ENCODE assay signal across 8 mouse cellular contexts in the genomic region with DNA sequence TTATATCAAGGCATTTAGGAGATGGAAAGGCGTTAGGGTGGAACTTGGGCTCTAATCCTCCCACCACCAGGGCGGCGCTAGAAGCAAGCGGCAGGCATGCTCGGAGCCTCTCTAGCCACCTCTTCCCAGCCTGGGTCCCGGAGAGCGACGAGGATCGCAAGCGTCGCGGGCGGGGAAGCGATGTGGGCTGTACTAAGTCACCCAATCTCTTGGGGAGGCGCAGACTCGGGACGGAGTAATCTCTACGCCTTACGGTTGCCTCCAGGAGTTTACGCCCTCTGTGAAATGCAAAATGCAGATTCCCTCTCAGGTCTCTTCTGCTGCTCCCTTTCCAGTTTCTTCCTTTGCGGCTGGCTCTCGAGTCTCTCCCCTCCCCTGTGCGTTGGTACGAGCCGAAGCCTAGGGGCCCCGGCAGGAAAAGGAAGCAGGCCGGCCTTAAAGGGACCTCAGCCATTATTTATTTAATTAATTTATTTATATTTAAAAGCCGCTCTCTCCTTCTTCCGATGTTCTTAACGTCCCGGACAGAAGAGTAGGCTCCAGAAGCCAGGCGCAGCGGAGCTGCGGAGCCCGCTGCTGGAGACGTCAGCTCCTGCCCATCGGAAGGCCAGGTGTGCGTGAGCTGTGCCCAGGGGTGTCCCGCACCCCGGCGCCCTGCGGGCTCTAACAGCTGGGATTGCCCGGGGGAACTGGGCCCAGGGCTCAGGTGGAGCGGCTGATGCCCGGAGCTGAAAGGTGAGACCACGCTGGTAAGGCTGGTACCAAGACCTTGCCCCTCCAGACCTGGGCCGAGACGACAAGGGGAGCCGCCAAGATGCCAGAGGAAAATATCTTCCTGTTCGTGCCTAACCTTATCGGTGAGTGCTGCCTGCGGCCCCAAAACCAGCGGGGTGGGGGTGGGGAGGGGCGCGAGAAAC. TPM values are rescaled to one million over a fixed set of nuclear protein-coding genes. Genes with fewer than 3 reads are reported as not detected.
DNase-seq lines count a peak whose midpoint lies in the region; ATAC-seq and TF ChIP-seq lines count a peak whose summit lies in the region.

A gene (minus strand): TSS at position 149 of the 917 bp plus-strand sequence.

- H3K4me3 ChIP-seq in forebrain, embryonic 15.5 days = peak within 1 kb of the TSS; percentile 85
- H3K4me3 ChIP-seq in layer of hippocampus, adult 2 months = peak within 1 kb of the TSS; percentile 100
- peak within 1 kb of the TSS; percentile 94 for H3K4me3 ChIP-seq in lung, embryonic 14.5 days (ENCODE audit: low read depth, low read length)
- H3K4me3 ChIP-seq in olfactory bulb, adult 2 months (ENCODE audit: insufficient read depth, low read depth, low read length) = peak within 1 kb of the TSS; percentile 89
- peak within 1 kb of the TSS; percentile 99 for H3K4me3 ChIP-seq in thymus, adult 2 months (ENCODE audit: control insufficient read depth, insufficient read depth, low read length)

- peak; percentile 98 for TF ChIP-seq CTCF in layer of hippocampus, adult 2 months (conservative IDR thresholded peaks at IDR 0.05)
- peak; percentile 98 for TF ChIP-seq CTCF in lung, embryonic 14.5 days (IDR thresholded peaks at IDR 0.05; ENCODE audit: low read depth)
- peak; percentile 84 for TF ChIP-seq CTCF in olfactory bulb, adult 2 months (IDR thresholded peaks at IDR 0.05; ENCODE audit: insufficient read depth, low read depth, low read length)
- peak; percentile 98 for TF ChIP-seq CTCF in thymus, adult 2 months (IDR thresholded peaks at IDR 0.05; ENCODE audit: borderline replicate concordance, control insufficient read depth, extremely low read depth, insufficient read depth, low read length, poor library complexity)

- no peaks in the 10 kb centered on the region for H3K27me3 ChIP-seq in forebrain, embryonic 15.5 days
- H3K27me3 ChIP-seq in lung, embryonic 14.5 days (ENCODE audit: insufficient read depth, low read length) = no peaks in the 10 kb centered on the region
- H3K27me3 ChIP-seq in thymus, adult 2 months (ENCODE audit: control insufficient read depth, insufficient read depth, low read length) = no peaks in the 10 kb centered on the region

- peak; percentile 99 for DNase-seq in ES-CJ7 (ENCODE audit: low read depth, low spot score)
- DNase-seq in cerebellum, adult 11 months = peak; percentile 95
- peak; percentile 97 to 98 for DNase-seq in heart, postnatal 36 days
- peak; percentile 95 to 98 for DNase-seq in layer of hippocampus, adult 2 months (ENCODE audit: low spot score in 2 of 2)
- DNase-seq in lung, embryonic 14.5 days = peak; percentile 98
- peak; percentile 94 for DNase-seq in thymus, adult 2 months

- intact Hi-C loops in heart, postnatal 36 days (cut with DNase I) = loop anchor here (1.0 to 2.0 kb wide), 2 partner anchors 26 to 39 kb away; a partner anchor contains a TSS

- peak; percentile 96 for ATAC-seq in forebrain, embryonic 15.5 days (replicated peaks)
- ATAC-seq in lung, embryonic 14.5 days (ENCODE audit: insufficient read depth) = peak; percentile 98

- peaks cover 20% of the 10 kb centered on the region for H3K4me1 ChIP-seq in forebrain, embryonic 15.5 days
- H3K4me1 ChIP-seq in lung, embryonic 14.5 days (ENCODE audit: insufficient read depth) = no peaks in the 10 kb centered on the region
- H3K4me1 ChIP-seq in olfactory bulb, adult 2 months (ENCODE audit: control insufficient read depth, insufficient read depth, low read length) = peaks cover 3% of the 10 kb centered on the region
- peaks cover 22% of the 10 kb centered on the region for H3K4me1 ChIP-seq in thymus, adult 2 months (replicated peaks; ENCODE audit: control insufficient read depth, insufficient read depth, low read length)

- peaks cover 38% of the 10 kb centered on the region for H3K36me3 ChIP-seq in forebrain, embryonic 15.5 days
- peaks cover 28% of the 10 kb centered on the region for H3K36me3 ChIP-seq in lung, embryonic 14.5 days (ENCODE audit: insufficient read depth)
- H3K36me3 ChIP-seq in thymus, adult 2 months (ENCODE audit: control insufficient read depth, insufficient read depth, low read length) = peaks cover 23% of the 10 kb centered on the region

- H3K9ac ChIP-seq in forebrain, embryonic 15.5 days (replicated peaks) = peak within 1 kb of the TSS; percentile 94
- peak within 1 kb of the TSS; percentile 97 for H3K9ac ChIP-seq in lung, embryonic 14.5 days

- under 1% methylated on average over 55 of the region's 55 CpGs for WGBS in forebrain, embryonic 15.5 days
- under 1% methylated on average over 55 of the region's 55 CpGs for WGBS in lung, embryonic 14.5 days
- under 1% methylated on average over 55 of the region's 55 CpGs for WGBS in olfactory bulb, adult 2 months
- under 1% methylated on average over 55 of the region's 55 CpGs for WGBS in thymus, adult 2 months

- H3K4me2 ChIP-seq in forebrain, embryonic 15.5 days (replicated peaks) = peak within 1 kb of the TSS; percentile 75
- H3K4me2 ChIP-seq in lung, embryonic 14.5 days = peak within 1 kb of the TSS; percentile 67

- H3K9me3 ChIP-seq in forebrain, embryonic 15.5 days = no peaks in the 10 kb centered on the region
- no peaks in the 10 kb centered on the region for H3K9me3 ChIP-seq in lung, embryonic 14.5 days (ENCODE audit: low read depth, low read length)

- H3K27ac ChIP-seq in forebrain, embryonic 15.5 days (replicated peaks) = peak within 1 kb of the TSS; percentile 99
- H3K27ac ChIP-seq in layer of hippocampus, adult 2 months = peak within 1 kb of the TSS; percentile 100
- peak within 1 kb of the TSS; percentile 97 for H3K27ac ChIP-seq in lung, embryonic 14.5 days (ENCODE audit: low read depth)
- H3K27ac ChIP-seq in olfactory bulb, adult 2 months (ENCODE audit: insufficient read depth, low read depth, low read length) = peak within 1 kb of the TSS; percentile 99
- peak within 1 kb of the TSS; percentile 83 for H3K27ac ChIP-seq in thymus, adult 2 months (ENCODE audit: control insufficient read depth, insufficient read depth, low read length)

- 0 out of 2 replicates have a peak, but pooled peaks have one; percentile 17 for TF ChIP-seq POLR2A in olfactory bulb, adult 2 months (IDR thresholded peaks at IDR 0.05; ENCODE audit: insufficient read depth, low read depth, low read length)
- TF ChIP-seq POLR2A in thymus, adult 2 months (IDR thresholded peaks at IDR 0.05; ENCODE audit: control insufficient read depth, extremely low read depth, insufficient read depth, low read length, poor library complexity) = no peak

RNA-seq across cellular contexts. Expression of the gene that starts here (rescaled TPM):
- polyA plus RNA-seq in forebrain, embryonic 15.5 days (2015; fragmentation: Nextera tagmentation; extraction: Ambion mirVana) = 0.56 and 0.88 TPM in 2 replicates
- total RNA-seq in heart, postnatal 36 days (2021) = under 1 TPM; 0.31 to 0.65 TPM
- total RNA-seq in layer of hippocampus, adult 2 months (2021) = not detected
- polyA plus RNA-seq in lung, embryonic 14.5 days (2014; fragmentation: Nextera tagmentation; extraction: Ambion mirVana) = 1.5 TPM in 2 replicates
- polyA plus RNA-seq in olfactory bulb, adult 2 months (2012; ENCODE audit: insufficient read depth, insufficient read length, low replicate concordance, missing spikeins) = not detected in 2 replicates
- 0.34 and 1.0 TPM in 2 replicates for polyA plus RNA-seq in thymus, adult 2 months (2012; rRNA removed)

Comparison
In these comparisons a context has a peak if more than half of its experiments do, and no peak if none do; other contexts are left out.
1. Peak in every context shown above with its lines: DNase-seq, ATAC-seq, H3K4me3 ChIP-seq and H3K27ac ChIP-seq.
2. Peak in ATAC-seq, H3K4me3 ChIP-seq, H3K27ac ChIP-seq, H3K9ac ChIP-seq and H3K4me2 ChIP-seq in forebrain, embryonic 15.5 days; RNA of the gene not detected or under 1 TPM.
3. Peak in DNase-seq in heart, postnatal 36 days; RNA of the gene not detected or under 1 TPM.
4. Peak in DNase-seq, H3K4me3 ChIP-seq and H3K27ac ChIP-seq in layer of hippocampus, adult 2 months; RNA of the gene not detected or under 1 TPM.